Mouse (Mus musculus) liver, postnatal 0 days (tissue): Measurements from ENCODE around the gene LTO1. TPM values are rescaled to one million over a fixed set of nuclear protein-coding genes. Genes with fewer than 3 reads are reported as not detected.
"Not testable (repeated sequence)": the region's sequence is repeated elsewhere in the genome, so short reads cannot be mapped to it uniquely, and the experiment has no call there.

Source experiments
- ATAC-seq: fragments of 200-750 bp; cut with Nextera tagmentation; 2 replicates; pipeline ENCODE4 v1.8.0; 2017; ENCODE audit warnings: mild to moderate bottlenecking, moderate library complexity
- DNase-seq: peaks from one replicate; pipeline ENCODE4 v3.0.0-alpha.2; 2016
- H3K27ac ChIP-seq: fragments of 300-500 bp; sonication (generic); 2 replicates; pipeline ENCODE4 v1.5.1; 2014; ENCODE audit warnings: antibody characterized with exemption, moderate library complexity, mild to moderate bottlenecking, low read depth
- H3K27me3 ChIP-seq: fragments of 300-500 bp; sonication (generic); 2 replicates; pipeline ENCODE4 v1.6.1; 2014; ENCODE audit warnings: low read length, control low read depth, mixed read lengths; ENCODE audit not compliant: insufficient read depth
- H3K36me3 ChIP-seq: fragments of 300-500 bp; sonication (generic); replicated peaks from 2 replicates; pipeline ENCODE4 v1.6.1; 2014; ENCODE audit warnings: mild to moderate bottlenecking, control low read depth, low read length, moderate library complexity, mixed read lengths; ENCODE audit not compliant: insufficient read depth
- H3K4me1 ChIP-seq: fragments of 300-500 bp; sonication (generic); 2 replicates; pipeline ENCODE4 v1.6.1; 2014; ENCODE audit warnings: antibody characterized with exemption, mild to moderate bottlenecking, control low read depth; ENCODE audit not compliant: insufficient read depth
- H3K4me2 ChIP-seq: fragments of 300-500 bp; sonication (generic); 2 replicates; pipeline ENCODE4 v1.6.1; 2014; ENCODE audit warnings: low read depth, mild to moderate bottlenecking, low read length, moderate library complexity, mixed read lengths
- H3K4me3 ChIP-seq: fragments of 300-500 bp; sonication (generic); 2 replicates; pipeline ENCODE4 v1.5.1; 2014; ENCODE audit warnings: low read depth, low read length
- H3K9ac ChIP-seq: fragments of 300-500 bp; sonication (generic); replicated peaks from 2 replicates; pipeline ENCODE4 v1.6.1; 2014; ENCODE audit warnings: mild to moderate bottlenecking, moderate library complexity
- H3K9me3 ChIP-seq: fragments of 300-500 bp; sonication (generic); 2 replicates; pipeline ENCODE4 v1.6.1; 2016; ENCODE audit warnings: mild to moderate bottlenecking, control low read depth, low read length, mixed read lengths
- CTCF ChIP-seq: sonication (generic); IDR thresholded peaks from 2 replicates; pipeline ENCODE4 v1.5.1; 2016; ENCODE audit warnings: antibody characterized with exemption, low read depth
- EP300 ChIP-seq: IDR thresholded peaks from 2 replicates; pipeline ENCODE4 v1.6.1; 2016; ENCODE audit warnings: antibody characterized with exemption, low read depth, mild to moderate bottlenecking
- WGBS: fragments of 180-500 bp; shearing (Covaris S2); extraction: QIAGEN DNeasy Blood & Tissue Kit; methylation state at CpG from one replicate; pipeline ENCODE4 v1.1.7; 2014; ENCODE audit not compliant: insufficient replicate concordance; 5-methylcytosine and 5-hydroxymethylcytosine counted together
- polyA plus RNA-seq: library from polyadenylated mRNA; unstranded; fragments of >200 nt; fragmentation: Nextera tagmentation; extraction: Ambion mirVana; gene quantifications from 2 replicates; pipeline ENCODE4 v1.2.1, GENCODE M21; 2015

LTO1 gene
- polyA plus RNA-seq, 1 experiment from 2014 or later, result 7.0 TPM

- H3K9ac ChIP-seq, result no peak overlapping the region
These were observed 31.8 kb upstream of the LTO1 start for GRCm38 (mm10) chr7:144883106-144883505.

GRCm38 (mm10) chr7:144887672-144888071 is 27.2 kb upstream of the LTO1 start:
- Histone ChIP-seq H3K4me1 (no peaks in the 10 kb centered on the region), H3K27me3 (peaks cover 16% of the 10 kb centered on the region), H3K4me2 (no peak overlapping the region), H3K4me3 (no peak overlapping the region), H3K9me3 (no peaks in the 10 kb centered on the region), H3K36me3 (no peaks in the 10 kb centered on the region), H3K27ac (no peak overlapping the region), H3K9ac (no peak overlapping the region)
- DNase-seq (no peak), ATAC-seq (no peak)
- TF ChIP-seq CTCF, result peak; percentile 34
- TF ChIP-seq EP300, result no peak
- WGBS, result 56% methylated on average over 2 of the region's 2 CpGs

More at GRCm38 (mm10) chr7:144883106-144883505, 31.8 kb upstream of the LTO1 start:
- no peaks in the 10 kb centered on the region for H3K36me3 ChIP-seq
- no peak overlapping the region for H3K4me3 ChIP-seq
- TF ChIP-seq CTCF (no peak), EP300 (no peak)
- WGBS, result 50% methylated on average over 2 of the region's 2 CpGs
- H3K27me3 ChIP-seq, result no peaks in the 10 kb centered on the region
- no peaks in the 10 kb centered on the region for H3K4me1 ChIP-seq
- H3K4me2 ChIP-seq, result no peak overlapping the region
- H3K27ac ChIP-seq, result no peak overlapping the region
- no peak for ATAC-seq
- no peak for DNase-seq
- no peaks in the 10 kb centered on the region for H3K9me3 ChIP-seq

- Histone ChIP-seq H3K27ac (no peak overlapping the region), H3K4me3 (no peak overlapping the region), H3K9me3 (no peaks in the 10 kb centered on the region), H3K4me2 (no peak overlapping the region), H3K36me3 (no peaks in the 10 kb centered on the region), H3K4me1 (no peaks in the 10 kb centered on the region), H3K27me3 (peaks cover 16% of the 10 kb centered on the region), H3K9ac (no peak overlapping the region)
- TF ChIP-seq CTCF (no peak), EP300 (no peak)
- no peak for ATAC-seq
- 12% methylated on average over 18 of the region's 18 CpGs for WGBS
- DNase-seq, result no peak
These were observed 26.2 kb upstream of the LTO1 start for GRCm38 (mm10) chr7:144888564-144889299.

DNA sequence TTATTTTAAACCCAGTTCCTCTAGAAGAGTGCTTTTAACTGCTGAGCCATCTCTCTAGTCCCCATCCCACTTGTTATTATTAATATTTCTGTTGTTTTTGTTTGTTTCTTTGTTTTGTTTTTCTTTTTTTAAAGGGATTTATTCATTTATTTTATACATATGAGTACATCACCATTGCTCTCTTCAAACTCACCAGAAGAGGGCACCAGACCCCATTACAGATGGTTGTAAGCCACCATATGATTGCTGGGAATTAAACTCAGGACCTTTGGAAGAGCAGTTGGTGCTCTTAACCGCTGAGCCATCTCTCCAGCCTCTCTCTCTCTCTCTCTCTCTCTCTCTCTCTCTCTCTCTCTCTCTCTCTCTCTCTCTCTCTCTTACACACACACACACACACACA is 24.2 kb upstream of the LTO1 start:
- not testable (repeated sequence) for DNase-seq, H3K36me3 ChIP-seq, H3K4me3 ChIP-seq, H3K4me2 ChIP-seq, H3K4me1 ChIP-seq, H3K9ac ChIP-seq, ATAC-seq, H3K27ac ChIP-seq, H3K9me3 ChIP-seq
- TF ChIP-seq CTCF, result 0 out of 2 replicates have a peak, but pooled peaks have one; percentile 21
- peaks cover 28% of the 10 kb centered on the region for H3K27me3 ChIP-seq
- WGBS, result 63% methylated on average over 1 of the region's 1 CpGs

DNA sequence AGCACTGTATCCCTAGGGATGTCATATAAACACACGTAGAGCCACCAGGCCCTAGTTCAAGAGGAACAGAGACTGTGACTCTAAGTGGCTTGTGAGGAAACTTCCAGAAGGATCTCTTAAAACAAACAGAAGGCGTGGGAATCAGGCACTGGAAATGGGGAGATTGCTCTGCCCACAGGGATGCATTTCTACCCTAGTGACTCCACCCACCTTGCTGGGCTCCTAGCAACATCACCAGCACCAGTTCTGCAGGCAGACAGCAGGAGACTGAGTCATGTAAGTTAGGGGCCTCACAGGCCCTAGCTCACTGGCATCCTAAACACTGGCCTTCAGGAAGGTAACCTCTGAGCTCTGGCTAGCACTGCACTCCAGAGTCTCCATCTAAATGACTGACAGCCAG is 23.0 kb upstream of the LTO1 start:
- 78% methylated on average over 2 of the region's 2 CpGs for WGBS
- H3K36me3 ChIP-seq, result no peaks in the 10 kb centered on the region
- DNase-seq (no peak), ATAC-seq (no peak)
- no peak overlapping the region for H3K9ac ChIP-seq
- TF ChIP-seq CTCF (no peak), EP300 (no peak)
- peaks cover 10% of the 10 kb centered on the region for H3K4me1 ChIP-seq
- H3K4me2 ChIP-seq, result no peak overlapping the region
- no peak overlapping the region for H3K27ac ChIP-seq
- H3K27me3 ChIP-seq, result peaks cover 40% of the 10 kb centered on the region
- no peaks in the 10 kb centered on the region for H3K9me3 ChIP-seq
- H3K4me3 ChIP-seq, result no peak overlapping the region

DNA sequence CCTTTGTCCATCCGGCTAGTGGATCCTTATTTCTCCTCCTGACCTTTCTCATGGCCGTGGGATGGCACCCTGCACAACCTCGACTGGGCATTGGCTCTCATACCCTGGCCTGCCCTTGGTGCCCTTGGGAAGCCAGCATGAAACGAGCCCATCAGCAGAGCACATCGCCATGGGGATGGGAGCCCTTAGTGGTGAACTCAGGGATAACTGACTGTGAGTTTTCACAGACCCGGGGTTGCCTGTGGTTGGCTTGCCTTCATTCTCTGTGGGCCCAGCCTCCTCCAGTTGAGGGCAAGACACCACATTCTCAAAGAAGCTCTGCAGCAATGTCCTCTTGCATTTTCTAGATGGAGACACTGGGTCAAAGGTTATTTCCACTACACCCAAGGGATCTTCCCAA is 22.6 kb upstream of the LTO1 start:
- Histone ChIP-seq H3K4me2 (no peak overlapping the region), H3K4me3 (no peak overlapping the region), H3K27ac (no peak overlapping the region), H3K9ac (no peak overlapping the region), H3K27me3 (peaks cover 44% of the 10 kb centered on the region), H3K36me3 (no peaks in the 10 kb centered on the region), H3K9me3 (no peaks in the 10 kb centered on the region), H3K4me1 (peaks cover 10% of the 10 kb centered on the region)
- DNase-seq, result no peak
- TF ChIP-seq EP300 (no peak), CTCF (no peak)
- 53% methylated on average over 6 of the region's 6 CpGs for WGBS
- ATAC-seq, result no peak

DNA sequence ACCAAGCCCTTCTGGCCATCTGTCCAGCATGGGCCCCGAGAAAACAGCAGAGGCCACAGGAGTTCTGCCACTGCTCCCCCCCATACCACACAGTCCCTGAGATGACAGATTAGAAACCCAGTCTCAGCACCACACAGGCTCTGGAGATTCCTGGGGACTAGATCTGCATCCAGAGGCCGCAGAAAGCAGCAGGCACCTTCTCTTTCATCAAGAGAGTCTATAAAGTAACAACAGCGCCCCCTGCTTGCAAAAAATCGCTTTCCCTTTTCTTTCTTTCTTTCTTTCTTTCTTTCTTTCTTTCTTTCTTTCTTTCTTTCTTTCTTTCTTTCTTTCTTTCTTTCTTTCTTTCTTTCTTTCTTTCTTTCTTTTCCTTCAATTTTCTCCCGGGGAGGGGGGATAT is 20.7 kb upstream of the LTO1 start:
- DNase-seq (peak; percentile 35), ATAC-seq (no peak)
- Histone ChIP-seq H3K27ac (no peak overlapping the region), H3K9ac (no peak overlapping the region), H3K9me3 (no peaks in the 10 kb centered on the region), H3K4me1 (peaks cover 10% of the 10 kb centered on the region), H3K27me3 (peaks cover 54% of the 10 kb centered on the region), H3K4me2 (no peak overlapping the region), H3K36me3 (no peaks in the 10 kb centered on the region), H3K4me3 (no peak overlapping the region)
- 6% methylated on average over 5 of the region's 5 CpGs for WGBS
- TF ChIP-seq EP300 (no peak), CTCF (peak; percentile 47)
